Mouse (Mus musculus) kidney, postnatal 0 days (tissue): Measurements from ENCODE around the gene Olfr710. TPM values are rescaled to one million over a fixed set of nuclear protein-coding genes. Genes with fewer than 3 reads are reported as not detected.
"Not testable (repeated sequence)": the region's sequence is repeated elsewhere in the genome, so short reads cannot be mapped to it uniquely, and the experiment has no call there.

Experiments
- ATAC-seq: fragments of 200-750 bp; cut with Nextera tagmentation; replicated peaks from 2 replicates; pipeline ENCODE4 v1.8.0; 2017; ENCODE audit warnings: low read depth, moderate number of reproducible peaks, moderate TSS enrichment, moderate library complexity; ENCODE audit not compliant: low FRiP score
- DNase-seq: peaks from one replicate; pipeline ENCODE4 v3.0.0-alpha.2; 2016; ENCODE audit warnings: low spot score
- H3K27ac ChIP-seq: fragments of 300-500 bp; sonication (generic); 2 replicates; pipeline ENCODE4 v1.5.1; 2014; ENCODE audit warnings: mild to moderate bottlenecking
- H3K27me3 ChIP-seq: fragments of 300-500 bp; sonication (generic); 2 replicates; pipeline ENCODE4 v1.6.1; 2014; ENCODE audit warnings: low read length, mixed read lengths; ENCODE audit not compliant: insufficient read depth
- H3K36me3 ChIP-seq: fragments of 300-500 bp; sonication (generic); 2 replicates; pipeline ENCODE4 v1.6.1; 2014; ENCODE audit warnings: low read length, mixed read lengths; ENCODE audit not compliant: insufficient read depth
- H3K4me1 ChIP-seq: fragments of 300-500 bp; sonication (generic); replicated peaks from 2 replicates; pipeline ENCODE4 v1.6.1; 2014; ENCODE audit warnings: antibody characterized with exemption, low read length, mixed read lengths; ENCODE audit not compliant: insufficient read depth
- H3K4me2 ChIP-seq: fragments of 300-500 bp; sonication (generic); 2 replicates; pipeline ENCODE4 v1.6.1; 2014; ENCODE audit warnings: mild to moderate bottlenecking, low read length, moderate library complexity, mixed read lengths
- H3K4me3 ChIP-seq: fragments of 300-500 bp; sonication (generic); replicated peaks from 2 replicates; pipeline ENCODE4 v1.5.1; 2014; ENCODE audit warnings: low read depth, low read length
- H3K9ac ChIP-seq: fragments of 300-500 bp; sonication (generic); 2 replicates; pipeline ENCODE4 v1.6.1; 2014; ENCODE audit warnings: low read depth, low read length
- H3K9me3 ChIP-seq: fragments of 300-500 bp; sonication (generic); replicated peaks from 2 replicates; pipeline ENCODE4 v1.6.1; 2016; ENCODE audit warnings: low read length, inconsistent platforms, mixed read lengths
- CTCF ChIP-seq: IDR thresholded peaks from 2 replicates; pipeline ENCODE4 v1.5.1; 2016; ENCODE audit warnings: antibody characterized with exemption, low read depth, mild to moderate bottlenecking, moderate library complexity
- WGBS: fragments of 180-500 bp; shearing (Covaris S2); extraction: QIAGEN DNeasy Blood & Tissue Kit; methylation state at CpG from one replicate; pipeline ENCODE4 v1.1.7; 2014; 5-methylcytosine and 5-hydroxymethylcytosine counted together
- polyA plus RNA-seq: library from polyadenylated mRNA; unstranded; fragments of >200 nt; fragmentation: Nextera tagmentation; extraction: Ambion mirVana; gene quantifications from 2 replicates; pipeline ENCODE4 v1.2.1, GENCODE M21; 2015

Olfr710 gene
- not detected in 2 replicates for polyA plus RNA-seq

- DNase-seq = no peak
- Histone ChIP-seq H3K4me2 (no peak within 1 kb of the TSS), H3K4me3 (no peak within 1 kb of the TSS), H3K9me3 (no peaks in the 10 kb centered on the region), H3K9ac (no peak within 1 kb of the TSS), H3K36me3 (no peaks in the 10 kb centered on the region), H3K4me1 (no peaks in the 10 kb centered on the region), H3K27me3 (no peaks in the 10 kb centered on the region), H3K27ac (no peak within 1 kb of the TSS)
- no peak for TF ChIP-seq CTCF
- ATAC-seq = no peak
- WGBS = 72% methylated on average over 3 of the region's 3 CpGs
Measured at GRCm38 (mm10) chr7:106948212-106948611, at the start of gene Olfr710. Gene Olfr710, minus strand, starts transcription at chr7:106948312.

GRCm38 (mm10) chr7:106985236-106985635 is 37.1 kb upstream of the Olfr710 start:
- DNase-seq = no peak
- no peaks in the 10 kb centered on the region for H3K36me3 ChIP-seq

GRCm38 (mm10) chr7:106975353-106975752 is 27.2 kb upstream of the Olfr710 start, which contains the start of gene Olfr711:
Gene Olfr711, minus strand, starts transcription at chr7:106975453.
- Histone ChIP-seq H3K4me3 (no peak within 1 kb of the TSS), H3K9ac (no peak within 1 kb of the TSS), H3K27me3 (no peaks in the 10 kb centered on the region), H3K27ac (no peak within 1 kb of the TSS), H3K4me2 (no peak within 1 kb of the TSS), H3K36me3 (no peaks in the 10 kb centered on the region), H3K4me1 (no peaks in the 10 kb centered on the region), H3K9me3 (no peaks in the 10 kb centered on the region)
- TF ChIP-seq CTCF = no peak
- DNase-seq = no peak
- no peak for ATAC-seq
- WGBS = 71% methylated on average over 1 of the region's 1 CpGs

More at GRCm38 (mm10) chr7:106985236-106985635, 37.1 kb upstream of the Olfr710 start:
- Histone ChIP-seq H3K27ac (no peak overlapping the region), H3K9me3 (no peaks in the 10 kb centered on the region), H3K27me3 (no peaks in the 10 kb centered on the region), H3K4me3 (no peak overlapping the region), H3K4me1 (no peaks in the 10 kb centered on the region), H3K9ac (no peak overlapping the region), H3K4me2 (no peak overlapping the region)
- no peak for ATAC-seq
- 91% methylated on average over 3 of the region's 3 CpGs for WGBS
- TF ChIP-seq CTCF = no peak

GRCm38 (mm10) chr7:106967503-106967902 is 19.4 kb upstream of the Olfr710 start:
- H3K36me3 ChIP-seq, H3K27me3 ChIP-seq, H3K27ac ChIP-seq, H3K9me3 ChIP-seq, H3K4me2 ChIP-seq, H3K9ac ChIP-seq, H3K4me1 ChIP-seq, ATAC-seq, H3K4me3 ChIP-seq: not testable (repeated sequence)
- DNase-seq = peak; percentile 10
- TF ChIP-seq CTCF = peak; percentile 56

- H3K27ac ChIP-seq = no peak within 1 kb of the TSS
- DNase-seq (no peak), ATAC-seq (no peak)
- no peaks in the 10 kb centered on the region for H3K4me1 ChIP-seq
- no peak within 1 kb of the TSS for H3K4me2 ChIP-seq
- no peak for TF ChIP-seq CTCF
- no peaks in the 10 kb centered on the region for H3K9me3 ChIP-seq
- no peak within 1 kb of the TSS for H3K9ac ChIP-seq
- H3K36me3 ChIP-seq = no peaks in the 10 kb centered on the region
- H3K4me3 ChIP-seq = no peak within 1 kb of the TSS
- 87% methylated on average over 1 of the region's 1 CpGs for WGBS
- no peaks in the 10 kb centered on the region for H3K27me3 ChIP-seq
Measured at GRCm38 (mm10) chr7:106963837-106964236, 15.7 kb upstream of the Olfr710 start, which contains the start of gene Olfr6. Gene Olfr6, minus strand, starts transcription at chr7:106963937.

GRCm38 (mm10) chr7:106932119-106932518 is 16.0 kb downstream of the Olfr710 start, which contains the start of gene Olfr709-ps1:
Gene Olfr709-ps1, minus strand, starts transcription at chr7:106932219.
- Histone ChIP-seq H3K4me3 (no peak within 1 kb of the TSS), H3K4me2 (no peak within 1 kb of the TSS), H3K27ac (no peak within 1 kb of the TSS), H3K9ac (no peak within 1 kb of the TSS), H3K4me1 (no peaks in the 10 kb centered on the region), H3K36me3 (no peaks in the 10 kb centered on the region), H3K27me3 (no peaks in the 10 kb centered on the region), H3K9me3 (no peaks in the 10 kb centered on the region)
- no peak for ATAC-seq
- DNase-seq = no peak
- TF ChIP-seq CTCF = no peak

GRCm38 (mm10) chr7:106920961-106921360 is 27.2 kb downstream of the Olfr710 start:
- not testable (repeated sequence) for H3K9me3 ChIP-seq, H3K9ac ChIP-seq, H3K4me3 ChIP-seq, H3K4me2 ChIP-seq, H3K27me3 ChIP-seq, H3K4me1 ChIP-seq, DNase-seq, H3K27ac ChIP-seq, H3K36me3 ChIP-seq, ATAC-seq
- 93% methylated on average over 2 of the region's 7 CpGs for WGBS
